Mouse (Mus musculus) bone marrow, adult 2 months (tissue): Measurements from ENCODE around the gene Eps8l3. TPM values are rescaled to one million over a fixed set of nuclear protein-coding genes. Genes with fewer than 3 reads are reported as not detected.
A peak's percentile ranks its signal among the peaks of the same experiment; 100 is the strongest.
"Not testable (repeated sequence)": the region's sequence is repeated elsewhere in the genome, so short reads cannot be mapped to it uniquely, and the experiment has no call there.

ENCODE experiments used
- H3K27ac ChIP-seq: fragments of 200-500 bp; 2 replicates; pipeline ENCODE4 v1.5.1; 2012; ENCODE audit warnings: low read depth, mild to moderate bottlenecking, control low read depth, inconsistent platforms, low read length; ENCODE audit not compliant: control insufficient read depth, poor library complexity, insufficient read depth
- H3K4me1 ChIP-seq: fragments of 200-500 bp; 2 replicates; pipeline ENCODE4 v1.6.1; 2011; ENCODE audit warnings: low read length; ENCODE audit not compliant: control insufficient read depth, insufficient read depth
- H3K4me3 ChIP-seq: fragments of 200-500 bp; replicated peaks from 2 replicates; pipeline ENCODE3; 2011; ENCODE audit warnings: mild to moderate bottlenecking, low read depth, low read length, control low read depth; ENCODE audit not compliant: control insufficient read depth
- CTCF ChIP-seq: fragments of 200-500 bp; IDR thresholded peaks from 2 replicates; pipeline ENCODE4 v1.5.1; 2011; ENCODE audit warnings: low read length, control low read depth; ENCODE audit not compliant: control insufficient read depth, insufficient read depth
- POLR2A ChIP-seq: fragments of 200-500 bp; IDR thresholded peaks from 2 replicates; pipeline ENCODE4 v1.6.1; 2011; ENCODE audit warnings: low read depth, mild to moderate bottlenecking, control low read depth, low read length, borderline replicate concordance; ENCODE audit not compliant: control insufficient read depth
- WGBS: fragments of 180-500 bp; shearing (Covaris S2); methylation state at CpG from one replicate; pipeline ENCODE4 v1.1.7; 2018; 5-methylcytosine and 5-hydroxymethylcytosine counted together
- polyA plus RNA-seq: library from polyadenylated mRNA; stranded (reverse); fragments of >200 nt; gene quantifications from 2 replicates; pipeline ENCODE4 v1.2.4, GENCODE M21; 2011; ENCODE audit warnings: low replicate concordance; ENCODE audit not compliant: missing spikeins, insufficient read depth, insufficient read length

The Eps8l3 gene
- polyA plus RNA-seq, 1 experiment: not detected

DNA sequence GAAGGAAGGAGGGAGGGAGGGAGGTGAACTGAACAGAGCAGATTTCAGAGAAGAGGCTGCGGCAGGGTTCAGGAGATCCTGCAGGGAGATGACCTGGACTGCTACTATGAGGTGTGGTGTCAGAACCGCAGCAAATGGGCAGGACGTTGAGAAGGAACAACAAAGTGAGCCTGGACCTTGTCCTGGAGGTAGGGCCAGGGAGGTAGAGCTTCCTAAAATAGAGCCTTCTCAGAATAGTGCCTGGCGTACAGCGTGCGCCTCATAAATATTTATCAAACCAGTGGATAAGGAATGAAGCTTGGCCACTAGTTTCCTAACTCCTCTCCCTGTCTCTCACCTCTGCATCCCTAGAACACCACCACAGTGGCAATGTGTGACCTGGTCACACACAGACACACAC is 19.4 kb upstream of the Eps8l3 start:
- TF ChIP-seq CTCF: no peak
- no peak for TF ChIP-seq POLR2A
- 78% methylated on average over 6 of the region's 6 CpGs for WGBS
- peaks cover 8% of the 10 kb centered on the region for H3K4me1 ChIP-seq
- H3K27ac ChIP-seq: no peak overlapping the region
- no peak overlapping the region for H3K4me3 ChIP-seq

DNA sequence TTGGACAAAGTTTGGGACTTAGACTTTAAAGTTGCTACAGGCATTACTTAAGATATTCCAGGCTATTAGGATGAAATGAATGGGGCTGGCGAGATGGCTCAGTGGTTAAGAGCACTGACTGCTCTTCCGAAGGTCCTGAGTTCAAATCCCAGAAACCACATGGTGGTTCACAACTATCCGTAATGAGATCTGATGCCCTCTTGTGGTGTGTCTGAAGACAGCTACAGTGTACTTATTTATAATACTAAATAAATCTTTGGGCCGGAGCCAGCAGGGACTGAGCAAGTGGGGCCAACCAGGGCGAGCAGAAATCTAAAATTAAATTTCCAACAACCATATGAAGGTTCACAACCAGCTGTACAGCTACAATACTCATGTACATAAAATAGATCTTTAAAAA is 15.5 kb upstream of the Eps8l3 start:
- not testable (repeated sequence) for H3K4me3 ChIP-seq, H3K4me1 ChIP-seq, H3K27ac ChIP-seq
- 84% methylated on average over 5 of the region's 5 CpGs for WGBS

DNA sequence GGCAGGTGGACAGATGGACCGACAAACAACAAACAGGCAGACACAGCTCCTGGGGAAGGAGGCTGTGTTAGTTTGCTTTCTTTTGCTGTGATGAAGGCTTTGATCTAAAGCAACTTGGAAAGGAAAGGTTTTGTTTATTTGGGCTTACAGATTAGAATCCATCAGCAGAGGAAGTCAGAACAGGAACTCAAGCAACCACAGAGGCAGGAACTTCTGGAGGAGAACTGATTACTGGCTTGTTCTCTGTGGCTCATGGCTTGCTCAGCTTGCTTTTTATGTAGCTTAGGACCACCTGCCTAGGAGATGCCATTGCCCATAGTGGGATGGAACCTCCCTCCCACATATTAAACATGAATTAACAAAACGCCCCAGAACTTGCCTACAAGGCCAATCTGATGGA is 14.6 kb upstream of the Eps8l3 start:
- 54% methylated on average over 2 of the region's 2 CpGs for WGBS
- Histone ChIP-seq H3K27ac (no peak overlapping the region), H3K4me1 (peaks cover 1% of the 10 kb centered on the region; the same call in 1 of the 2 replicates), H3K4me3 (no peak overlapping the region)
- TF ChIP-seq CTCF: no peak
- TF ChIP-seq POLR2A: no peak

DNA sequence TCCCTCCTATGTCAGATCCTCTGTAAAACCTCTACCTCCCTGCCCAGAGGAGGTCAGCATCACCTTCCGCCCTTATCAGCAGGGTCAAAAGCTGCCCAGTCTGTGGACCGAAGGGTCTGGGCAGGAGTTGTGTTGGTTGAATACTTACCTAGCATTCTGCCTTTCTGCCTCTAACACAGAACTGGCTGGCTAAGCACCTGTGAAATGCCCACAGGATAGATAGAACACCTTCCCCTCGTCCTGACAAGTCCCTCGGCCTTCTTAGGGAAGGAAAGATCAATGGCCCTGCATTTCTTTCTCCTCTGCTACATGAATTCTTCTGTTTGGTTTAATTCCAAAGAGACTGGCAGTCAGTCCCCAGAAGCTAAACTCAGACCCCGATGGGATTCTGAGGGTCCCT is 13.6 kb upstream of the Eps8l3 start:
- Histone ChIP-seq H3K4me3 (no peak overlapping the region), H3K4me1 (peaks cover 1% of the 10 kb centered on the region; the same call in 1 of the 2 replicates), H3K27ac (no peak overlapping the region)
- 86% methylated on average over 5 of the region's 5 CpGs for WGBS
- no peak for TF ChIP-seq CTCF
- no peak for TF ChIP-seq POLR2A

DNA sequence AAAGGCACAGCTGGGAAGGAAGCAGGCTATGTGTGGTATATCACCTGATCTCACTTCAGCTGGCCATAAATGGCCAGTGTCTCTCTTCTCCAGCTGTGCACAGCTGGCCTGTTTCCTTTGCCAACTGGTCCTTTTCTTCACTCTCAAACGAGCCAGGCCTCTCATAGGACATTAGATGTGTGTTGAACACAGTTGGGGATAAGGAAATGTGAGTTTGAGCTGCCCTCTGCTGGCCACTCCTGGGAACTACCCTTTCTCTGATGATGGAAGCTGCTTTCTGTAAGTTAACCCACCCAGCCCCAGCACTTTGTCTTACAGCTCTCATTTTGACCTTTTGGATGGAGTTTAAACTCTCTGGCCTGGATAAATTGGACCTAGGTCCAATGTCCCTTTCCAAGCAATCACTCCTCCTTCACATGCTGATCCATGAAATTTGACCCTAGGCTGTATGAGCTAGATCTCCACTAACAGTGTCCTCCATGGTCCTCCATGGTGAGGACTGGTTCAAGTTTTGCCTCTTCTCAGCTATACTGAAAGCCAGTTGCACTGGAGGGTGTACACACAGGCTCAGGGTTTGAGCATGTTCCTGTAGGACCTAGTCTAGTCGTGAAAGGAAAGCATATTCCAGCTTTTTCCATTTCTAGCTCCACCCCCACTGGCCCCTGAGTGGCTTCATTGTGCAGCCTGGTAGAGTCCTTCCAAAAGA is 13.0 kb upstream of the Eps8l3 start:
- 10% methylated on average over 2 of the region's 2 CpGs for WGBS
- TF ChIP-seq POLR2A: no peak
- TF ChIP-seq CTCF: peak; percentile 75
- Histone ChIP-seq H3K4me3 (no peak overlapping the region), H3K4me1 (peaks cover 1% of the 10 kb centered on the region; the same call in 1 of the 2 replicates), H3K27ac (no peak overlapping the region)

DNA sequence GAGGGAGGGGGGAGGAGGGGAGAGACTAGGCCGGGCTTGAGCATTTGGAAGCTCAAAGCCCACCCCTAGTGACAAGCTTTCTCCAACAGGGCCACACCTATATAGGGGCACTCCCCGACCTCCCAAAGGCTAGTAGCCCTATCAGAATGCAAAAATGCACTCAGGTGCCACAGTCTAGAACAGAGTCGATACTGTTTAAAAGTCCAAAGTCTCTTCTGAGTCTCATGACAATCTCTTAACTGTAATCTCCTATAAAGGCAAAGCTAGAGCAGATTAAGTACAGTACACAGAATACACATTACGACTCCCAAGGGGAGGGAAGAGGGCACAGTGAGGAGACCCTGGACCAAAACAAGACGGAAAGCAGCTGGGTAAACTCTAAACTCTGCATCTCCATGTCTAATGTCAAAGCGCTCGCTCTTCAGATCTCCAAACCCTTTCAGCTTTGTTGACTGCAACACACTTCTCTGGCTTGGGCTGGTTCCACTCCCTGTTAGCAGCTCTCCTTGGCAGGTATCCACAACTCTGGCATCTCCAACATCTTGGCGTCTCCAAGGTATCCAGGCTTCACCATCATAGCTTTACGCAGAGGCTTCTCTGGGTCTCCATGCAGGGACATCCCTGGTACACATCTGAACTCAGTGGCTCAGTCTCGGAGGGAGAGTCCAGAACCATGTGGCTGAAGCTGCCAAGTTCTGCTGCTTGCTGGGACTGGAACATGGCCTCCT is 11.5 kb upstream of the Eps8l3 start:
- 81% methylated on average over 10 of the region's 10 CpGs for WGBS
- H3K4me3 ChIP-seq: no peak overlapping the region
- peaks cover 1% of the 10 kb centered on the region; the same call in 1 of the 2 replicates for H3K4me1 ChIP-seq
- TF ChIP-seq CTCF (no peak), POLR2A (no peak)
- H3K27ac ChIP-seq: no peak overlapping the region

DNA sequence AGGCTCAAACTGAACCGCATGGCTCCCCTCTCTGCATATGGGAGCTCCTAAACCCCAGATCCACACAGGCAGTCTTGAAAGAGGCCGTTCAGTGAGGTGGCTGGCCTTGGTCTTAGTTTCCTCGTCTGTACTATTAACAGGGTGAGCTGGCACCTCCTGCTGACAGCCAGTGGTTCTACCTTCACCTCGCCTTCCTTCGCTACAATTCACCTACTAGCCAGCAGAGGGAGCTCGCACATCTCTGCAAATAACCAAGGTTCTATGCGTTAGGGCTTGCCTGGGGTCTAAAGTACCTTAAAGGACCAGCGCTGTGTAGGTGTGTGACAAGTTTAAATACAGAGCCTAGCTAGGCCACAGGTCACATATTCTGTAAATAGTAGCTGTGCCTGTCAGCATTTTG is 9.9 kb upstream of the Eps8l3 start:
- Histone ChIP-seq H3K27ac (no peak overlapping the region), H3K4me1 (peaks cover 1% of the 10 kb centered on the region; the same call in 1 of the 2 replicates), H3K4me3 (no peak overlapping the region)
- TF ChIP-seq POLR2A (no peak), CTCF (peak; percentile 98)
- 10% methylated on average over 8 of the region's 8 CpGs for WGBS

DNA sequence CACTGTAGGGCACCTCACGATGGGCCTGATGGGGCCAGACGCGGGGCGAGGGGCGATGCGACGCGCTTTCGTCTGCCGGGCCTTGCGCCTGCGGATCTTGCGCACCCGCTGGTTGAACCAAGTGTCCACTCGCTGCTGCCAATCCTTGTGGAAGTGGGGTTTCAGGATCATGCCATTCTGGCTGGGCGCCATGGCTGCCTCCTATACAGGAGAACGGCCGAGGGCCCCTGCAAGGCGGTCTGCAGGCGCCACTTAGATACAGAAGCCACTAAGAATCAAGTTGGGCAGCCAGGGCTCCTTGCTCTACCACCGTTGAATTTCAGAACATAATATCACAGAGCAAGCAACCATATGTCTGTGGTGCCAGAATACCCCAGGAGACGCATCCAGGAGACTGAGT is 8.6 kb upstream of the Eps8l3 start:
- H3K4me3 ChIP-seq: no peak overlapping the region
- TF ChIP-seq POLR2A (no peak), CTCF (no peak)
- 93% methylated on average over 22 of the region's 22 CpGs for WGBS

More for the DNA sequence above, 8.6 kb upstream of the Eps8l3 start:
- Histone ChIP-seq H3K4me1 (no peaks in the 10 kb centered on the region), H3K27ac (no peak overlapping the region)
